Mouse (Mus musculus) frontal cortex, adult 2 months (tissue): ENCODE results near the gene Tubb1. TPM values are rescaled to one million over a fixed set of nuclear protein-coding genes. Genes with fewer than 3 reads are reported as not detected.
A peak's percentile ranks its signal among the peaks of the same experiment; 100 is the strongest.

Experiments
- DNase-seq, 2 experiments: peaks; one replicate each; pipeline ENCODE4 v3.0.0; 2022; ENCODE audit warnings: low spot score in 1 of 2; ENCODE audit errors: extremely low spot score in 1 of 2
- polyA plus RNA-seq: library from polyadenylated mRNA; depleted of rRNA; stranded (reverse); fragments of >200 nt; gene quantifications from 2 replicates; pipeline ENCODE4 v1.2.3, GENCODE M21; 2012

The Tubb1 gene
- polyA plus RNA-seq, 1 experiment = not detected

- no peak for DNase-seq
Observed at GRCm38 (mm10) chr2:174442460-174442859, 8.0 kb upstream of the Tubb1 start.

- no peak for DNase-seq
Observed at GRCm38 (mm10) chr2:174443046-174443445, 7.4 kb upstream of the Tubb1 start.

DNA sequence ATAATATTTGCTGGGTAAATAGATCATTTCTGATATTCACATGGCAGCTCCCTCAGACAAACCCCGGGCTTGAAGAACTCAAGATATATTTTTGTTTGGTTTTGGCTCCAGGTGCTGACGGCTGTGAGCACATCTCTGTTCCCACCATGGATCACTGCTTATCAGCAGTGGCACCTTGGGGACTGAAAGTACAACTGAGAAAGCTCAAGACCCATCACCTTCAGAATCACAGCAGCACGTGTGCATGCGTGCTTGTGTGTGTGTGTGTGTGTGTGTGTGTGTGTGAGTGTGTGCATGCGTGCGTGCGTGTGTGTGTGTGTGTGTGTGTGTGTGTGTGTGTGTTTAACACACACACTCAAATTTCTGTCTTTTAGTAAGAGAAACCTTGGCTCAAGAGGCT is 6.1 kb upstream of the Tubb1 start:
- DNase-seq = no peak

DNA sequence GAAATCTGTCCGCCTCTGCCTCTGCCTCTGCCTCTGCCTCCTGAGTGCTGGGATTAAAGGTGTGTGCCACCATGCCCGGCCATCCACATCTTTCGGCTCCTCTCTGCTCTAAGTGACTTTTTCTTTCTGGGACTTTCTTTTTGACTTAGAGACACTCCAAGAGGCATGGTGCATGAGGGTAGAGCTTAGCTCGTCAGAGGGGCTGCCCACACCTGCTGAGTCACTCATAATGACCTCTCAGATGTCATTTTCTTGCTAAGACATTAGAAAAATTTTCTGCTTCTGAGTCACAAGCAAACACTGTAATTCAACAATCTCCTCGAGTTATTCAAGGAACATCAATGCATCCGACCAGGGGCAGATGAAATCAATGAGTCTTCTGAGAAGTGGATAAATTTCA is 5.5 kb upstream of the Tubb1 start:
- no peak for DNase-seq

- DNase-seq = no peak
Observed at GRCm38 (mm10) chr2:174446492-174446891, 4.0 kb upstream of the Tubb1 start.

GRCm38 (mm10) chr2:174446905-174447304 is 3.6 kb upstream of the Tubb1 start:
- no peak for DNase-seq

DNA sequence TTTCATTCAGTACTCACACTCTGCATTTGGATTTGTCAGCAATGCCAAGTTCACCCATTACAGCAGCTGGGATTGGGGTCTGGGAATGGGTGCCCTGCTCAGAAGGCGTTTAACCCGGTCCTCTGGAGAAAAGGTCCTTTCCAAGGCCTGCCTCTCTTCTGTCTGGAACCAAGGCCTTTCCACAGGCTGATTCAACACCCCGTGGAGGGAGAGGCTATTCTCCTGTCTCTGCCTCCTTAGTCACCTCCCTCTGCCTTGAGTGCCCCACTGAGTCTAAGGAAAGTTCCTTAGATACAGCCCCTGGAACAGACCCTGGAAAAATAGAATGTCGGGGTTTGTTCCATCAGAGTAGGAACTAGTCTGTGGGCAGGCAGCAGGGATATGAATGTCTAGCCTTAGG is 2.1 kb upstream of the Tubb1 start:
- DNase-seq = no peak

- DNase-seq = no peak
Observed at GRCm38 (mm10) chr2:174453681-174454080, 3.2 kb downstream of the Tubb1 start.

DNA sequence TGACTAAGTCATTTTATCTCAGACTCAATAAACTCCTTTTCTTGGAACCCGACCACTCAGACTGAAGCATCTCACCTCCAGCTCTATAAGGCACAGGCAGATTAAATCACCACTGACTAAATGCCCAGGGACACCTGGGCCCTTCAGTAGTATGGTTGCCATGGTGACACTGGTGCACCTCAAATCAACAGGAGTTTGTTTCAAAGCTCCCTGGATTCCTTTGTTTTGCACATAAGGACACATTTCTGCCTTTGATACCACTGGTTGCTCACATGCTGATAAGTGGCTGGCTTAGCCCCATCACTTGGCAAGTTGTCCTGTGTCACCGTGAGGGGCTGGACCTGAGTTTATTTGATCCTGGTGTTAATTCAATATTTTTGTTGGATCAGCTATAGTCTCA is 8.9 kb downstream of the Tubb1 start:
- no peak for DNase-seq

DNA sequence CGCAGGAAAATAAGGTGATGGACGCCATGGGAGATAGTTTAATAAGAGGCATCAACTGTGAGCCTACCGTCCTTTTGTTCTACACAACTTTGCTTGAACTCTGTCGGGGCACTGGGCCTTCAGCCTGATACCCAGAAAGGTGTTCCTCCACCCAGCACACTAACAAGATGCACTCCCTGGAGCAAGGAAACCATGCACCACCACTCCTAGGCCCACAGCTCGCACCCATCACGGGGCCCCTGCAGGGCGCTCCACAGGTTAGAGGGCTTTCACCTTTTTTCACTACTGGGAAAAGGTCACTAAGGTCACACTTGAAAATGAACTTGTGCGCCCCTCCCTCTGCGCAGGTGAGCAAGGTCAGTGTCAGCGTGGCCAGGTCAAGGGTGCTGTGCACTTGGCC is 12.9 kb downstream of the Tubb1 start:
- peak in 1 of 2 experiments; percentile 11 for DNase-seq

DNA sequence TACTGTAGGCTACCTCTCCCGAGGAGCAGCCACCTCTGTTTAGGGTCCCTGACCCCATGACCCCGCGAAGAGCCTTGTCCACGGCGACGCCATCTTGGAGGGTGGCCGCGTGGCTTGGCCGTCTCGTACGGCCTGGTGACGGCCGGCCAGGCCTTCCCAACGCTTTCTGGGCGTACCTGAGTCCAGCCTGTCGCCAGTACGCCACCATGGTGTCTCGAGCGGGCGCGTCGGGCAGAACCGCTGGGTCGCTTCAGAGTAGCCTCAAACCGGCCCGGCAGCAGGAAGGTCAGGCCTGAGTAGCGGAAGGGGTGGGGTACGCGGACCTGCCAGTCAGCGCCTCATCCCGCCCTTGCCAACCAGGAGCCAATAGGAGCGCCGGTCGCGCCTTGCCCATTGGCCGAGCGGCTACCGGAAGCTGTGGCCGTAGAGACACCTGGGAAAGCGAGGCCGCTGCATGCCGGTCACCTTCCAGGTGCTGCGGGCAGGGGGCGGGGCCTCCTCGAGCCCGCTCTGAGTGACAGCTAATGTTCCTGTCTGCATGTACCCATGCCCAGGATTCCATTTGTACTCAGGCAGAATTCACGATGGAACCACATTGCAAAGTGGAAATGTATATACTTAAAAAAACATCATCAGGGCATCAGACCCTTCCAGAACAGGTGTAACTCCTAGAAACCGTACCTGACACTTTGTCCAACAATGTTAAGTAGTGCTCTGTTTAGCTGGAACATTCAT is 13.5 kb downstream of the Tubb1 start, which contains the start of gene Atp5e:
Gene Atp5e, minus strand, starts transcription at position 317 of the 735 bp plus-strand sequence.
- DNase-seq = peak; percentile 96 to 97

GRCm38 (mm10) chr2:174470333-174470732 is 19.8 kb downstream of the Tubb1 start:
- DNase-seq = no peak

- no peak for DNase-seq
Observed at GRCm38 (mm10) chr2:174470786-174471405, 20.4 kb downstream of the Tubb1 start.

- no peak for DNase-seq
Observed at GRCm38 (mm10) chr2:174472407-174472806, 21.9 kb downstream of the Tubb1 start.

GRCm38 (mm10) chr2:174472818-174473549 is 22.5 kb downstream of the Tubb1 start, which contains the start of gene Prelid3b:
TSS of gene Prelid3b (minus strand) at chr2:174473081.
- DNase-seq = peak; percentile 97 to 99

DNA sequence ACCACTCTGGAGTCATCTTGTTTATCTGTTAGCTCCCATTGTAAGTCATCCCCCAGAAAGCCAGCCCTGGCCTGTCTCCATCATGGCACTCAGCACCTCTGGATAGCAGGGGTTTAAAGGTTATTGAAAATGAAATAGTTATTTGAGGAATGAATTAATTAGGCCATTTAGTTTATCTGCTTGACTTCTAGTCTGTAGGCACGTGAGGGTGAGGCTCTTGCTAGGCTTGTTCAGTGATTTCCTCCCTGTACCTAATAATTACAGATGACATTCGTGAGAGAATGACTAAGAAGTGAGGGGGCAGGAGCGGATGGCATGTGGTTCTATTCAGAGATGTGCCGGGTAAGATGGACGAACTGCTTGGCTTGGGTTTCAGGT is 23.0 kb downstream of the Tubb1 start:
- peak in 1 of 2 experiments; percentile 4 for DNase-seq

GRCm38 (mm10) chr2:174477543-174478319 is 27.2 kb downstream of the Tubb1 start:
- DNase-seq = no peak

GRCm38 (mm10) chr2:174478746-174479145 is 28.3 kb downstream of the Tubb1 start:
- DNase-seq = no peak

GRCm38 (mm10) chr2:174487005-174487404 is 36.5 kb downstream of the Tubb1 start:
- DNase-seq = no peak

- DNase-seq = peak in 1 of 2 experiments; percentile 77
Observed at GRCm38 (mm10) chr2:174492858-174493257, 42.4 kb downstream of the Tubb1 start.
